Mouse (Mus musculus) cortical plate, adult 2 months (tissue): ENCODE measurements around the gene Rpa1.
"Not testable (repeated sequence)": the region's sequence is repeated elsewhere in the genome, so short reads cannot be mapped to it uniquely, and the experiment has no call there.

ENCODE experiments used
- CTCF ChIP-seq: fragments of 200-500 bp; IDR thresholded peaks from 2 replicates; pipeline ENCODE4 v1.5.1; 2011; ENCODE audit warnings: mild to moderate bottlenecking, control low read depth, low read length; ENCODE audit not compliant: insufficient read depth; ENCODE audit errors: extremely low read depth
- POLR2A ChIP-seq: fragments of 200-500 bp; IDR thresholded peaks from 2 replicates; pipeline ENCODE4 v1.6.1; 2011; ENCODE audit warnings: mild to moderate bottlenecking, low read length, control low read depth; ENCODE audit not compliant: insufficient read depth; ENCODE audit errors: extremely low read depth

DNA sequence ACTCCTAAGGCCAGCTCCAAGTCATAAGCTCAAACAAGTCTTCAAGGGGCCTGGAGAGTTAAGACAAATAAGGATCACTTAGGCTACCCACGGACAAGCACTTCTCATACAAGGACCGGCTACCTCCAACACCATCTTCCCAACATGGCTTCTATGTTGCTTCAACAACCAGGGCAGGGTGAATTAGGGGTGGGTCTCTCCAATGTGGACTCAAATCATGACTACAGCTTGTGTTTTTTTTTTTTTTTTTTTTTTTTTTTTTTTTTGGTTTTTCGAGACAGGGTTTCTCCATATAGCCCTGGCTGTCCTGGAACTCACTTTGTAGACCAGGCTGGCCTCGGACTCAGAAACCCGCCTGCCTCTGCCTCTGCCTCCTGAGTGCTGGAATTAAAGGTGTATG lies 52.6 kb downstream of the Rpa1 start:
- TF ChIP-seq CTCF, POLR2A: not testable (repeated sequence)
